16 mouse cellular contexts compared by ENCODE assay signal in genomic region chr3:133846301-133846700, GRCm38 (mm10).
"Had no signal": no experiment of that assay in that cellular context is flagged by ENCODE, and none has a peak within 500 bp of the region (broad histone marks: within the 10 kb centered on the region; RNA-seq: fewer than 3 reads in every experiment).

No protein-coding gene starts in this region.

- H3K9ac ChIP-seq: neural tube, embryonic 13.5 days; neural tube, embryonic 15.5 days; stomach, embryonic 15.5 days had no signal

- DNase-seq: retina, postnatal 1 day; right cerebral cortex, adult 18-20 months; right cerebral cortex, postnatal 14 days; right cerebral cortex, postnatal 25 days; right cerebral cortex, postnatal 4 days; spleen, adult 18-20 months; thymus, adult 18-20 months; thymus, adult 2 months; thymus, postnatal 14 days; thymus, postnatal 25 days; thymus, postnatal 36 days; thymus, postnatal 4 days had no signal

- H3K4me1 ChIP-seq: neural tube, embryonic 13.5 days; neural tube, embryonic 15.5 days; stomach, embryonic 15.5 days had no signal

- H3K9me3 ChIP-seq: neural tube, embryonic 13.5 days; neural tube, embryonic 15.5 days; stomach, embryonic 15.5 days had no signal

- H3K27ac ChIP-seq: neural tube, embryonic 13.5 days; neural tube, embryonic 15.5 days; stomach, embryonic 15.5 days; stomach, postnatal 0 days had no signal

- H3K36me3 ChIP-seq: neural tube, embryonic 13.5 days; neural tube, embryonic 15.5 days; stomach, embryonic 15.5 days had no signal

- H3K27me3 ChIP-seq: neural tube, embryonic 13.5 days; neural tube, embryonic 15.5 days; stomach, embryonic 15.5 days had no signal

- H3K4me2 ChIP-seq: neural tube, embryonic 13.5 days; neural tube, embryonic 15.5 days; stomach, embryonic 15.5 days had no signal

- H3K4me3 ChIP-seq: neural tube, embryonic 13.5 days; neural tube, embryonic 15.5 days; stomach, embryonic 15.5 days had no signal
